ENCODE assay signal across 16 mouse cellular contexts in the genomic region with DNA sequence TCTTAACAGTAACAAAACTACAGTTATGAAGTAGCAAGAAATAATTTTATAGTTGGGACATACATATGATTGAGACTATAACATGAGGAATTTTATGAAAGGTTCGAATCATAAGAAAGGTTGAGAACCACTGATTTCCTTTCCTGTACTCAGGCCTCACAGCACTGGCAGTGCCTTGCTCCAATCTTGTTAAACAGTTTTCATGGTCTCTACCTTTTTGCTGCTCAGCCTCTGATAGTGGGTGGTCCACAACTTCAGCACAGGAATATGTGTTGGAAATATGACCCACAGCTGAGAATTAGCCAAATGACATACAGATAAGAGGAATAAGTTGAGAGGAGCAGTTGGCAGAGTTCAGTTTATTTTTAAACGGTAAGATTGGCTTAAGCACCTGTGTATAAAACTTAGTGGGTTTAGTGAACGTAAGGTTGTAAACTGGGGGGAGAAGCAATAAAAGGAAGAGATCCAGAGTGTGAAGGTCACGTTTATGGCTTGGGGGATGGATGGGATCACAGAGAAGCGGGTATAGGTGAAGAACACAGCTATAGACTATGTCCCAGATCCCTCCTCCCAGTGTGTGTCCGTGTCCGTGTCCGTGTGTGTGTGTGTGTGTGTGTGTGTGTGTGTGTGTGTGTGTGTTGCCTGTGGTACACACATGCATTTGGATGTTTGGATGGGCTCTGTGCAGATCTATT.
"Had no signal": no experiment of that assay in that cellular context is flagged by ENCODE, and none has a peak within 500 bp of the region (broad histone marks: within the 10 kb centered on the region; RNA-seq: fewer than 3 reads in every experiment).

No protein-coding gene starts in this region.

- H3K36me3 ChIP-seq: lung, embryonic 15.5 days; midbrain, embryonic 13.5 days; midbrain, embryonic 15.5 days; neural tube, embryonic 12.5 days; stomach, embryonic 15.5 days had no signal

- H3K27me3 ChIP-seq: lung, embryonic 15.5 days; megakaryocyte, embryonic 14.5 days; midbrain, embryonic 13.5 days; midbrain, embryonic 15.5 days; neural tube, embryonic 12.5 days; stomach, embryonic 15.5 days had no signal

- H3K9me3 ChIP-seq: lung, embryonic 15.5 days; megakaryocyte, embryonic 14.5 days; midbrain, embryonic 13.5 days; midbrain, embryonic 15.5 days; neural tube, embryonic 12.5 days; stomach, embryonic 15.5 days had no signal

- ATAC-seq: lung, postnatal 0 days; midbrain, embryonic 13.5 days; midbrain, embryonic 15.5 days had no signal

- H3K4me2 ChIP-seq: lung, embryonic 15.5 days; midbrain, embryonic 11.5 days; midbrain, embryonic 13.5 days; midbrain, embryonic 15.5 days; neural tube, embryonic 12.5 days; stomach, embryonic 15.5 days had no signal

- H3K4me3 ChIP-seq: lung, embryonic 15.5 days; megakaryocyte, embryonic 14.5 days; midbrain, embryonic 13.5 days; midbrain, embryonic 15.5 days; neural tube, embryonic 12.5 days; stomach, embryonic 15.5 days had no signal

- H3K9ac ChIP-seq: lung, embryonic 15.5 days; midbrain, embryonic 13.5 days; midbrain, embryonic 15.5 days; neural tube, embryonic 12.5 days; stomach, embryonic 15.5 days had no signal

- DNase-seq: lung, adult 2 months; lung, postnatal 14 days; lung, postnatal 36 days; right cerebral cortex, postnatal 14 days; thymus, postnatal 14 days; thymus, postnatal 36 days had no signal

- H3K4me1 ChIP-seq: lung, embryonic 15.5 days; megakaryocyte, embryonic 14.5 days; midbrain, embryonic 13.5 days; midbrain, embryonic 15.5 days; stomach, embryonic 15.5 days had no signal

- H3K27ac ChIP-seq: lung, embryonic 15.5 days; macrophage; midbrain, embryonic 13.5 days; midbrain, embryonic 15.5 days; neural tube, embryonic 12.5 days; stomach, embryonic 15.5 days; stomach, postnatal 0 days had no signal
